Mouse (Mus musculus): ENCODE measurements around the gene Rps6kc1. TPM values are rescaled to one million over a fixed set of nuclear protein-coding genes. Genes with fewer than 3 reads are reported as not detected.
"Not testable (repeated sequence)": the region's sequence is repeated elsewhere in the genome, so short reads cannot be mapped to it uniquely, and the experiment has no call there.

Gene Rps6kc1
- polyA plus RNA-seq, 1 experiment: 8.9 TPM

GRCm38 (mm10) chr1:190939803-190940202 is 28.2 kb upstream of the Rps6kc1 start:
- 94% methylated on average over 7 of the region's 7 CpGs for WGBS
- no peak overlapping the region for H3K27ac ChIP-seq (ENCODE audit: control insufficient read depth, insufficient read depth, low read depth, low read length, poor library complexity)
- no peaks in the 10 kb centered on the region for H3K4me1 ChIP-seq (ENCODE audit: control insufficient read depth, insufficient read depth, low read length)
- TF ChIP-seq POLR2A (IDR thresholded peaks at IDR 0.05; ENCODE audit: borderline replicate concordance, control insufficient read depth, low read depth, low read length): no peak
- TF ChIP-seq CTCF (IDR thresholded peaks at IDR 0.05; ENCODE audit: control insufficient read depth, insufficient read depth, low read length): no peak
- H3K4me3 ChIP-seq (replicated peaks; ENCODE audit: control insufficient read depth, low read depth, low read length): no peak overlapping the region

- Histone ChIP-seq H3K27ac (ENCODE audit: control insufficient read depth, insufficient read depth, low read depth, low read length, poor library complexity) (no peak overlapping the region), H3K4me3 (replicated peaks; ENCODE audit: control insufficient read depth, low read depth, low read length) (no peak overlapping the region), H3K4me1 (ENCODE audit: control insufficient read depth, insufficient read depth, low read length) (peaks cover 1% of the 10 kb centered on the region; the same call in 1 of the 2 replicates)
- WGBS: 93% methylated on average over 6 of the region's 6 CpGs
- TF ChIP-seq CTCF (IDR thresholded peaks at IDR 0.05; ENCODE audit: control insufficient read depth, insufficient read depth, low read length): no peak
- no peak for TF ChIP-seq POLR2A (IDR thresholded peaks at IDR 0.05; ENCODE audit: borderline replicate concordance, control insufficient read depth, low read depth, low read length)
Observed at GRCm38 (mm10) chr1:190930181-190930580, 18.6 kb upstream of the Rps6kc1 start.

- peaks cover 1% of the 10 kb centered on the region; the same call in 1 of the 2 replicates for H3K4me1 ChIP-seq (ENCODE audit: control insufficient read depth, insufficient read depth, low read length)
- TF ChIP-seq CTCF (IDR thresholded peaks at IDR 0.05; ENCODE audit: control insufficient read depth, insufficient read depth, low read length): no peak
- no peak for TF ChIP-seq POLR2A (IDR thresholded peaks at IDR 0.05; ENCODE audit: borderline replicate concordance, control insufficient read depth, low read depth, low read length)
- WGBS: 2% methylated on average over 27 of the region's 27 CpGs
- peak overlapping the region; percentile 98 for H3K27ac ChIP-seq (ENCODE audit: control insufficient read depth, insufficient read depth, low read depth, low read length, poor library complexity)
- peak overlapping the region; percentile 94 for H3K4me3 ChIP-seq (replicated peaks; ENCODE audit: control insufficient read depth, low read depth, low read length)
Observed at GRCm38 (mm10) chr1:190929010-190929695, 17.6 kb upstream of the Rps6kc1 start.

- peak; percentile 8; the same call in 1 of the 2 replicates for TF ChIP-seq CTCF (IDR thresholded peaks at IDR 0.05; ENCODE audit: control insufficient read depth, insufficient read depth, low read length)
- TF ChIP-seq POLR2A (IDR thresholded peaks at IDR 0.05; ENCODE audit: borderline replicate concordance, control insufficient read depth, low read depth, low read length): peak; percentile 89
- Histone ChIP-seq H3K27ac (ENCODE audit: control insufficient read depth, insufficient read depth, low read depth, low read length, poor library complexity) (peak overlapping the region; percentile 98), H3K4me1 (ENCODE audit: control insufficient read depth, insufficient read depth, low read length) (peaks cover 1% of the 10 kb centered on the region; the same call in 1 of the 2 replicates), H3K4me3 (replicated peaks; ENCODE audit: control insufficient read depth, low read depth, low read length) (peak overlapping the region; percentile 94)
- under 1% methylated on average over 54 of the region's 79 CpGs for WGBS
Observed at GRCm38 (mm10) chr1:190928370-190929009, 16.9 kb upstream of the Rps6kc1 start.

GRCm38 (mm10) chr1:190927751-190928369 is 16.3 kb upstream of the Rps6kc1 start:
- peak overlapping the region; percentile 74 for H3K4me3 ChIP-seq (replicated peaks; ENCODE audit: control insufficient read depth, low read depth, low read length)
- H3K4me1 ChIP-seq (ENCODE audit: control insufficient read depth, insufficient read depth, low read length): peaks cover 1% of the 10 kb centered on the region; the same call in 1 of the 2 replicates
- no peak for TF ChIP-seq CTCF (IDR thresholded peaks at IDR 0.05; ENCODE audit: control insufficient read depth, insufficient read depth, low read length)
- TF ChIP-seq POLR2A (IDR thresholded peaks at IDR 0.05; ENCODE audit: borderline replicate concordance, control insufficient read depth, low read depth, low read length): no peak
- WGBS: 6% methylated on average over 16 of the region's 16 CpGs
- H3K27ac ChIP-seq (ENCODE audit: control insufficient read depth, insufficient read depth, low read depth, low read length, poor library complexity): peak overlapping the region; percentile 98; the same call in 1 of the 2 replicates

GRCm38 (mm10) chr1:190927311-190927710 is 15.7 kb upstream of the Rps6kc1 start:
- no peak overlapping the region for H3K27ac ChIP-seq (ENCODE audit: control insufficient read depth, insufficient read depth, low read depth, low read length, poor library complexity)
- TF ChIP-seq POLR2A (IDR thresholded peaks at IDR 0.05; ENCODE audit: borderline replicate concordance, control insufficient read depth, low read depth, low read length): no peak
- TF ChIP-seq CTCF (IDR thresholded peaks at IDR 0.05; ENCODE audit: control insufficient read depth, insufficient read depth, low read length): no peak
- 83% methylated on average over 3 of the region's 3 CpGs for WGBS
- H3K4me1 ChIP-seq (ENCODE audit: control insufficient read depth, insufficient read depth, low read length): peaks cover 1% of the 10 kb centered on the region; the same call in 1 of the 2 replicates
- no peak overlapping the region for H3K4me3 ChIP-seq (replicated peaks; ENCODE audit: control insufficient read depth, low read depth, low read length)

- H3K4me3 ChIP-seq (replicated peaks; ENCODE audit: control insufficient read depth, low read depth, low read length); H3K27ac ChIP-seq (ENCODE audit: control insufficient read depth, insufficient read depth, low read depth, low read length, poor library complexity); H3K4me1 ChIP-seq (ENCODE audit: control insufficient read depth, insufficient read depth, low read length): not testable (repeated sequence)
- 76% methylated on average over 3 of the region's 3 CpGs for WGBS
Observed at GRCm38 (mm10) chr1:190924812-190925211, 13.2 kb upstream of the Rps6kc1 start, which contains the start of gene Angel2. Angel2 (plus strand) TSS chr1:190925112.
